Mouse (Mus musculus) urinary bladder, postnatal 25 days (tissue): ENCODE results near the gene Cpa5.
A peak's percentile ranks its signal among the peaks of the same experiment; 100 is the strongest.

ENCODE experiments used
- DNase-seq: peaks from one replicate; pipeline ENCODE4 v3.0.0; 2022; ENCODE audit warnings: low spot score

The Cpa5 gene

DNA sequence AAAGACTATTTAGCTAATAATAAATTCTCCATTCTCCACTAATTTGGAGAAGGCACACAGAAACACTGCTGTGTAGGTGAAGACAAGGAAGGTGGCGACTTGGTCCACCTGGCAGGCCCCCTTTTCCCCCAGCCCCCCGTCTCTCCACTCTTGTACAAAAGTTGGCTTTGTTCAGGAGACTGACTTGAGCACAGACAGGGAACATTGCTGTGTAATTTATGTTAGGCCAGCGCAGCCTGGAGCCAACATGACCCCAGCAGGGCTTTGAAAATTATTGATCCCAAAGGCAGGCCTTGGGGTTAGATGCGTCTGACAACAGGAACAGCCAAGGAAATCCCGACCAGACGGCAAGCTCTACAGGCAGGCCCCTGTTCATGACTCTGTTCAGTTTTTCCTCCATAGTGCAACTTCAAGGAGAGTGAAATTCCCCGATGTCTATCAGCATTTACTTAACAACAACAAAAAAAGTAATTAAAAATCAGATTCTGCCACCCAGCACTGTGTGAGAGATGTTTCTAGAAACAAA lies 6.4 kb upstream of the Cpa5 start:
- DNase-seq: no peak

DNA sequence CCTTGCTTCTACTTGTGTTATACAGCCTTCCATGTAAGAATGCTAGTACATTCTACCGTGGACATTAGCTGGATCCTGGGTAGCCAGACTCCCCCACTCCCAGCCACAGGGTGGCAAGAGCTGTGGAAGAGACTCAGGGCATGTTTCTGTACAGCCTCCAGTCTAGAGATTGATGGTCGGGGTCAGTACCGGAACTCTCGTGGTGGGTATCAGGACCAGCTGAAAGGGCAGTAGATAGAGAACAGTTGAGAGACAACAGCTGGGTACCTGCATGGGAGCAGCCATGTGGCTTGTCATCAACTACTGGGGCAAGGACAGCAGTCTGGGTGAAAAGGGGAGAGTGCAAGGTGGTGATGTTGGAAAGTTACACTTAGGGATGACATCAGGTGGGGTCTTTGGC lies 5.7 kb upstream of the Cpa5 start:
- DNase-seq: no peak

DNA sequence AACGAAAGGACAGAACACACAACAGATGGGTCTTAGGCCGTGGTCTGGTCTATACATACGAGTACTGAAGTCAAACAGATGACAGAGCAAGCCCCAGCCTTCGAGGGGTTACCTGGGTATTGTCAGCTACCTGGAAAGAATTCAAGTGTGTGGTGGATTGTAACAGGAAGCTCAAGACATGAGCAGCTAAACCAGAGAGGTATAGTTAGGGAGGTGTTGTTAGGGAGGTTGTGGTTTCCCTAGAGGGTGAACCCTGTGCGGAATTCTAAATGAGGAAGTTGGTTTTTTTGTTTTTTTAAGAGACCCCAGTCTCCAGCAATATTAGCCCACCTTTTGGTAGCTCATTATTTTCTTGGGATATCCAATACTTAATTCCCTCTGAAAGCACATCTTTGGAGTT lies 5.1 kb upstream of the Cpa5 start:
- no peak for DNase-seq

DNA sequence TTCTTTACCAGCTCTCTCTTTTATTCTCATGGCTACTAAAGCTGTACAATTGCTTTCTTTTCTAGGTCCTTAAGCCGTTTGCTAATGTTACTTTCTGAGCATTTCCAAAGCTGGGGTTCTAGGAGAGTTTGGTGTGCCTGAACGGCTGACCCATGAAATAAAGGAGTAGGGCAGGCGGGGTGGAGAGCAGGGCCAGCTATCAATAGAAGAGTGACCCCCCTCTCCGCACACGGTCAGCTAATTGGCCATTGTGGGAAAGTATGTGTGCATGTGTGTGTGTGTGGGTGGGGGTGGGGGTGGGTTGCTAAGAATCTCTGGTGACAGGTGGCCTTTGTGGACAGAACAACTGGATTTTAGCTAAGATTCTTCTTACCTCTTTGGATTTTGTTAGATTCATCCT lies 402 bp downstream of the Cpa5 start:
- DNase-seq: no peak

DNA sequence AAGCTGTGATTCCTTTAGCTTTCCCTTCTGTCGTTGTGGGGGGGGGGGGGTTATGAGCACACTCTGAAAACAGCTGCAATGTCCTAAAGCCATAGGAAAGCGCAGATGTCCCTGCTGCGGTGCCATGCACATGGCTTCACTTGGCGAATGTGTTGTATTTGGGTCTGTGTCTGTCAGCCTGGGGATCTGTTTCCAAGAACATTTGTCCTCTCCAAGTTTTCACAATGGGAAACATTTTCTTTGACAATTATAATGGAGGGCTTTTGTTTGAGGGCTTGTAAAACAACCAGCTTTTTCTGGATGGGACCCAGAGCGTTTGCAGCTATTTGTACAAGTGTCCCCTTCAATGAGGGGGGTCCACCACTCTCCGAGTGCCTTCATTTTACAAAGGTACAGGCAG lies 3.4 kb downstream of the Cpa5 start:
- no peak for DNase-seq

DNA sequence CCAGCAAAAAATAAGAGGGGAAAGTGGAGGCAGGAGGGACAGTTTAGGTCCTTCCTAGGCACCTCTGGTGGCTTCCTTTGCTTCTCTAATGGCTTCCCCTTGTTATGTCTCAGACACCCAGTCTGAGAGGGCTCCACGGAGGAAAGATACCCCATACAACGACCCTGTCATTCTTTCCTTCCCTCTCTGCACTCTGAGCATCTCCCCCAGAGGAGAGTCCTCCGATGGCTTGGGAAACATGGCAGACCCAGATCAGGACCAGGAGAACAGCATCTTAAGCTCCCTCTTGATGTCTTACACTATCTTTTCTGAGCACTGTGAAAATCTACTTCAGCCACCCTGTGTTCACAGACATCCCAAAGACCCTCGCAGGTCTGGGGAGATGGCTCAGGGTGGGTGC lies 4.9 kb downstream of the Cpa5 start:
- no peak for DNase-seq

DNA sequence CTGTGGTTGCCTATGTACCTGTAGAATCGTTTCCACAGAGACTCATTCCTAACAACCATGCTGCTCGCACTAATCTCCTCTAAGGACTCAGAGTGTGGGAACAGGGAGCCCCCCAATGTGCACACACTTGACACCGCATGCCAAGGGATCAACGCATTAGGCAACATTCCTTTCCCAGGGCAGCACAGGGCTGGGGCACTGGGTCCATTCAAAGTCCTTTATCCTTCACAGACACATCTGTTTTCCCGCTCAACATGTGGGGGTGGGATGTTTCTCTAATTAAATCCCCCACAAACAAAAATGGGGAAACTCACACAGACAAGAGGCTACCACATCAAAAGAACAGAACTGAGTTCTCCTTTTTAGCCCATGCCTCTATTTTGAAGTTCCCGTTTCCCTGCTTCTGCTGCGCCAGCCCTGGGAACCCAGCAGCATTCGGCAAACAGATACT lies 5.7 kb downstream of the Cpa5 start:
- no peak for DNase-seq

DNA sequence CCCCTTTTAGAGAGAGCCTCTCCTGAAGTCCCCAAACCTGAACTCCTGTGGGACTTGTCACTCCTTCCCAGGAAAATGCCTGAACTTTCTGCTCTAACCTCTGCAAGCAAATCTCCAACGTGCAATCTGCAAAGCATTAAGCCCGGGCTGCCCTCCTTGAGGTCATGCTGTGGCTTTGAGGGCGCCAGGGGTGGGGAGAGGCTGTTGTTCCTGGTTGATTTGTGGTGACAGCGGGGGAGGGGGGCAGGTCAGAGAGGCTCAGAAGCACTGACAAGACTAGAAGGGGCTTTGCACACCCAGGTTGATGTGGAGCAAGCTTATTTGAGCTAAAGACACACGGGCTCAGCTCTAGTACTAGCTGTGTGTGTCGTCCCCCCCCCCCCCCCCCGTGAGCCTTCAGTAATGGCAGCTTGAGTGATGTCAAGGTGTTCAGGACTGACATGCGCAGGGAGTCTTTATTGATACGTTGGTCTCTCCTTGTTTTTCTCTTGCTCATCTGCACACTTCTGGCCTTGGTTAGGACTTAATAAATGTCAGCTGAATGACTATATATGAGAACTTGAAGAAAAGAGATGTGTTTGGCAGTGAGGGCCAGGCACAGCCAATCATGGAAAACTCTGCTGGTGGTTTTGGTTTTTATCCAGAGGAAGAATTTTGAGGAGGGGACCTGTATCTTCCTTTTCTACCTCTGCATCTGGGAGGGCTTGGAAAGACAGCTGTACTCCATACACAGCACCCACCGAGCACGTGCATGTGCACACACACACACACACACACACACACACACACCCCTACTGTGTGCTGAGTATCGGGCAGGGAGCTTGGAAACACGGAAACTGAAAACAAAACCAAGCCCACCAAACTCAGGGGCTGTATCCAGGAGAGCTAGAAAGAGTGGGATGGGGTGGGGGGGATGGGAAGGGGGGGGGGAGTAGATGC lies 6.5 kb downstream of the Cpa5 start:
- no peak for DNase-seq

DNA sequence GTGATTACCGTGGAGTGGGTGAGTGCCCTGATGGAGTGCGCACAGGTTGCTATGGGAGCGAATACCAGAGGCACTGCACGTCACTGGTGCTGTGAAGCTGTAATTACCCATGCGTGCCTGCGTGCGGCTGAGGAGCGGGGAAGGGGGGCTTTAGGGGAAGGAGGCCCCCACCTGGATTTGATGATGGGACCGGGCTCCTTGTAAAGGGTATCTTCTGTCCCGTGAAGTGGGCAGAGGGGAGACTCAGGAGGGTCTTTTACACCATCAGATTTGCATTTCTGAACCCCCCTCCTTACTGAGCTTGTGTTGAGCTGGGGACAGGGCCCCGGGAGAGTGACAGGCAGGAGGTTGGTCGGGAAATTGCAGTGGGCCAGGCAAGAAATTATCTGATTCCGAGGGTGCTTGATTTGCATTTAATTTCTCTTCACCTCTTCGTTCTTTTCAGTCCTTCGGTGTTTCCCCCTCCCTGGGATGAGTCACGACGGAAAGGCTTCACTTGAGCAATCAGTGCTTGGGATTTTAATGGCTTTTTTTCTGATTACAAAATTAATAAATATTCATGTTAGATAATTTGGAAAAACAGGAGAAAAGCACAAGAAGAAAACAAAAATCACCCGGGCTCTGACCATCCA lies 7.3 kb downstream of the Cpa5 start:
- no peak for DNase-seq

DNA sequence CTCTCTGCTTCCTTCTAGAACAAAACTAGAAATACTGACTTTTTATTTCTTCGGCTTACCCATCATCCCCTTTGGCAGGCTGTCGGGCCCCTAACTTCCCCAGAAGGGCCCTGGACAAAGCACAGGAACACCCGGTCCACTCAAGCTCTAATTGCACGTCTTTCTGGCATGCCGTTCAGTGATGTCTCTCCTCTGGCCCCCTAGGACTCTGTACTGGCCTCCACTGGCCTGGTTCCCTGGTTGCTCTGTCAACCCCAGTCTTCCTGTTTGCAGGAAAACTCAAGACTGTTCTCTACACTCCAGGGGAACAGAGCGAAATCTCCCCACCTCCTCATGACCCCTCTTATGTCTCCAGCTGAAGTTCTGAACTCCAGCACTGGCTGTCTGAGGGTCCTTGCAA lies 7.9 kb downstream of the Cpa5 start:
- DNase-seq: no peak

DNA sequence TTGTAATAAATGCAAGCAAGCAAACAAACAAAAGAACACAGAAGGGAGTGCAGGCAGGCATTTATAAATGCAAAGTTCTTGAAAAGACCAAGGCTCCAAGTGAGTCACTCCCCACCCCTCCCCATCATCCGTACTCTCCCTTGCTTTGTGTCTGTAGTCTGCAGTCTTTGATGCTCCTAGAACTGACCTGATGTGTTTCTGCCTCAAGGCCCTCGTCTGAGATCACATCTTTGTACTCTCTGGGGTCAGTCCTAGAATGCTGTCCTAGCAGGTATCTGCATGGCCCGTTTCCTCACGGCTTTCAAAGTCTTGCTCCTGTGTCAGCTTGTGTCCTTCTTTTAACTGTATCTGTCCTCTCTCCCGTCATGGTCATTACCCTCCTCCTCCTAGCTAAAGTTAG lies 8.8 kb downstream of the Cpa5 start:
- DNase-seq: no peak

DNA sequence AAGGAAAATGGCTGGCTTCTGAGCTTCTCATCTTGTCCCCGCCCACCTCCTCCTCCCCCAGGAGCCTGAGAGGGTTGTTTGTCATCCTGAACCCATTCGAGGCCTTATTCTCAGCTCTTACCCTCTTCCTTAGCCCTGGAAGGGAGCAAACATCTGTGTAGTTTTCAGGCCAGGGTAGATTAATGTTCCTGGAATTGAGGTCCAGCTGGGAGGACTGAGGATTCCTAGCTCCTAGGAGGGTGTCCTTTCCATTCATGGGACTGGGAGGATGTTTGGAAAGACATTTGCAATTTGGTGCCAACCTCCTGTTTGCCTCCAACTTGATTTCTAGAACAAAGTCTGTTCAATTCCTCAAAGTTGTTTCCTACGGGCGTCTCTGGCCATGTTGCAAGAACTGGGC lies 9.8 kb downstream of the Cpa5 start:
- DNase-seq: no peak

DNA sequence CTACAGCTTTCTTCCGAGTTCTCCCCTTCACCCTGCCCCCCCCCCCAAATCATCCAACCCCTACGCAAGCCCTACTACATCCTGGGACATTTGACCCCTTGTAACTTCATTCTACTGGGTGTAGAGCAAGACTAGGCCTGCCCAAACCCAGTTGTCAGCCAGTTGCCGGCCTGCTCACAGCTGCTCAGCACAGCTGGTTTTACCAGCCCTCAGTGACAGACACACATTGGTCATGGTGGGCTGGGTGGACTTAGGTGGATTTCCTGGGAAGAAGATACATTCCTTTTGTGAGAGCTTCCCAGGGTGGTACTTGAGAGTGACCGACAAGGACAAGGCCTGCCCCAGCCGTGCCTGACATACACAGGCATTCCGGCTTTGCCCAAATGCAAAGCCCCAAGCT lies 10.2 kb downstream of the Cpa5 start:
- no peak for DNase-seq

DNA sequence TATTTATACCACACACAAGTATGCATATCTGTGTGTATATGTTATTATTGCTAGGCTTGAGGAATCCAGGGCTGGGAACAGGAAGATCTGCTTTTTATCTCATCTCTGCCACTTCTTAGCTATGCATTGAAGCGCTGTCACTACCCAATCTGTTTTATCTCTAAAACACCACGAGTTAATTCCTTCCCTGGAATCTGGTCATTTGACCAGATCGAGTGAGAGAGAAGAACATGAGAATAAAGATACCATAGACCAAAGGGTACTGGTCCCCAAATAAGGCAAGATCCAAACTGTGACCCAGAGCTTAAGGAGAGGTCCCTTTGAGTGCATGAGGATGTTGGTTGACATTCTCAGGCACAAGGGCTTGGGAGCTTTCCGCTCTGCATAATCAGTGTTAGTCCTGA lies 11.2 kb downstream of the Cpa5 start:
- no peak for DNase-seq

DNA sequence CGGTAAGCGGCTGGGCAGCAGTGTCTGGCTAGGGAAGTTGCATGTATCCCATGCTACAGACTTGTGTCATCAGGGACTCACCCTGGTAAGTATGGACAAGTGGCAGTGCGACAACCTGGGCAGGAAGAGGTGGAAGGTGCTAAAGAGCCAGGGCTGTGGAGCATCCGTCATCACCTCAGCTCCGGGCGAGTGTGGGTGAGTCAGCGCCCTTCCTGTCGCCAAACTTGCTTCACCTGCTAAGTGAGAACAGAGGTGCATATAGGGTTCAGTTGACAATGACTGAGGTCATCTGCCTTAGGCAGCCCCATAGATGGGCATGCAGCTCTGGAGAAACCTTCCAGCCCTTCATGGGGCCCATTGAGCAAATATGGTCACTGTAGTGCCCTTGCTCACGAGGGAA lies 14.0 kb downstream of the Cpa5 start:
- peak; percentile 12 for DNase-seq

DNA sequence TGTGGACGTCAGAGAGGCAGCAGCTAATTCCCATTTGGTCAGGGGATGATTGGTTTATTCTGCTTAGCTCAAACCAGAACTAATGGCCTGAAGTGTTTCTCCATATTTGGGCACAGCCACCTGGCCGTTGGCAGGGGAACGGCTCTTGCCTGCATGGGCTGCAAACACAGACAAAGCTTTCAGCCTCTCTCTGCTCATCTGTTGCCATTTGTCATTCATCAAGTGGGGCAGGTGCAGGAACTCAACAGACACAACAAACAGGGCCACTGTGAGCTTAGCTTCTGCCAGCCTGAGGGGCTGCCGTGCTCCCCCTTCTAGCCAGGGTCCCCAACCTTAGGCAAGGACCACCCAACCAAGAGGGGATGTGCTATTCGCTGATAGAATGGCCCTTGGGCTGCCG lies 17.3 kb downstream of the Cpa5 start:
- DNase-seq: no peak

DNA sequence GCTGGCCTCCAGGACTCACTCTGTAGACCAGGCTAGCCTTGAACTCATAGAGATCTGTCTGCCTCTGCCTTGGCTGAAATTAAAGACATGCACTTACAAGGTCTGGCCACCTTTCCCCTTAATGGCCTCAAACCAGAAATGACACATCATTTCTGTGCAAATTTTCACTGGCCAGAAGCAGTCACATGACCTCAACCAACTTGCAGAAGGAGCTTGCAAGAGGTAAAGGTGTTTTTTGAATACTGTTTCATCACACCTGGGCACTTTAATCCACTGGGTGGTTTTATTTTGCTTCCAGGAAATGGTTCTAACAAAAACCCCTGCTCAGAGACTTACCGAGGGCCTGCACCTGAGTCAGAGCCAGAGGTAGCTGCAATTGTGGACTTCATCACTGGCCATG lies 19.2 kb downstream of the Cpa5 start:
- no peak for DNase-seq

DNA sequence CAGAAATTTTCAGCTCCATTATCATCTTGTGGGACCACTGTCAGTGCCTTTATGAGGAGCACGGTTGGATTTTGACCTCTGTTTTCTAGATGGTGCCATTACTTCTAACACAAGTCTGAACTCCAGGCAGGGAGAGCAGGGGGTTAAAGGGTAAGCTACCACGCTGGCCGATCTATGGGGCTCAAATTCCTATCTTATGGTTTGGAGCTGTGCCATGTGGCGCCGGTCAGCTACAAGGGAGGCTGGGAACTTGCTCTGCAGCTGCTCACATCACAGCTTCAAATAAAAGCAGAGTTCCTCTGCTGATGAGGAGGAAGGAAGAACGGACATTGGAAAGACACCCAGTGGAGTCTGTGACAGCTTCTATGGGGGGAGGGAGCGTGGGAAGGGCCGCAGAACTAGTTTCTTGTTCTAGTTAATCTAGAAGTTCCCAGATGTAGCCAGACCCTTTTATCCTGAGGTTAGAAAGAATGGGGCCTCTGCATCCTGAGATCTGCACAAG lies 24.6 kb downstream of the Cpa5 start:
- DNase-seq: no peak

DNA sequence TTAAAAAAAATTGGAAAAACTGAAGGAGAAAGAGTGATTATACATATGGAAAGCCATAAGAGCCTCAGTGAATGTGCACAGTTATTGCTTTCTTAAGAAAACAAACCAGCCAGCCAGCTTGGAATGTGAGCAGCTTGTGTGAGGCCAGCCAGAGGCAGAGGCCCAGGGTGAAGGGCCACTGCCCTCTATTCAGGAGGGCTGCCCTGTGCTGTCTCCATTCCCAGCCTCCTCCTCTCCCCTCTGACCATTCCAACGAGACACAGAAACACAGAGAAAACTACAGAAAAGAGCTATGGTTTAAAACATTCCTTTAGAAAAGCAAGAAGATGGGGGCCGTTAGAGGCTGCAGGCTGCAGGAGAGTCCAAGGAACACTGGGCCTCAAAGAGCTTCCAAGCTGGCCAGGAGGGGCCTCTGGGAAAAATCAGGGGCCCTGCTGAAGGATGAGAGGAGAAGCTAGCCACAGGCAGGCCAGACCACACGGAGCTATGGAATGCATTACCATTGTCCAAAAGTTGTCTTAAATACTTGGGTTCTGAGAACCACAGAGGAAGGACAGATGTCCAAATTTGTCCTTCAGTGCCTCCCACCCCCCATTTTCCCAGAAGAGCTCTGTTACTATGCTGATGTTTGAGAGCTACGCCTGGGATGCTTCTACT lies 25.5 kb downstream of the Cpa5 start:
- no peak for DNase-seq

DNA sequence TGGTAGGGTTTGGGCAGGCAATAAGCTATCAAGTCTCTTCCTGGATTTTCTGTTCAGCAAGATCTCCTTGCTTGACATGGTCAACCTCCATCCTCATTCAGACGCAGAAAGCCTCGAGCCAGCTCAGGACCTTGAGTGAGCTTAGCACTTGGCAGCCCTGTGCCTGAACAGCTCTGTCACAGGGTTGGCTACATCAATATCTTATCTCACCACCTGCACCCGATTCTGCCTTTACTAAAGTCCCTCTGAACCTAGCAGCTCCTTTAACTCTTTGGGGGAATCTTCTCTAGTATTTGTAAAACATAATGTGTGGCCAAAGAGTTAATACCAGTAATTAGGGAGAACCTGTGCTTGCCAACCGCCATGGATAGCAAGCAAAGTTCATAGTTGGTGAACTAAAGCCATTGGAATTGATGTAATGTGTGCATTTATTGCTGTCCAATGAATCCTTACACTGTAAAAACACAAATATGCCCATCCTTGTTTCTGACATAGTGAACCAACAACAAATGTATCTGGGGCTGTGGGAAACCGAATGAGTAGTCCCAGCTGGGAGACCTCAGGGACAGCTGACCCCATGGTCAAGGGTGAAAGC lies 28.0 kb downstream of the Cpa5 start, which contains the start of gene Cpa1:
Gene Cpa1, plus strand, starts transcription at position 545 of the 595 bp plus-strand sequence.
- DNase-seq: no peak

DNA sequence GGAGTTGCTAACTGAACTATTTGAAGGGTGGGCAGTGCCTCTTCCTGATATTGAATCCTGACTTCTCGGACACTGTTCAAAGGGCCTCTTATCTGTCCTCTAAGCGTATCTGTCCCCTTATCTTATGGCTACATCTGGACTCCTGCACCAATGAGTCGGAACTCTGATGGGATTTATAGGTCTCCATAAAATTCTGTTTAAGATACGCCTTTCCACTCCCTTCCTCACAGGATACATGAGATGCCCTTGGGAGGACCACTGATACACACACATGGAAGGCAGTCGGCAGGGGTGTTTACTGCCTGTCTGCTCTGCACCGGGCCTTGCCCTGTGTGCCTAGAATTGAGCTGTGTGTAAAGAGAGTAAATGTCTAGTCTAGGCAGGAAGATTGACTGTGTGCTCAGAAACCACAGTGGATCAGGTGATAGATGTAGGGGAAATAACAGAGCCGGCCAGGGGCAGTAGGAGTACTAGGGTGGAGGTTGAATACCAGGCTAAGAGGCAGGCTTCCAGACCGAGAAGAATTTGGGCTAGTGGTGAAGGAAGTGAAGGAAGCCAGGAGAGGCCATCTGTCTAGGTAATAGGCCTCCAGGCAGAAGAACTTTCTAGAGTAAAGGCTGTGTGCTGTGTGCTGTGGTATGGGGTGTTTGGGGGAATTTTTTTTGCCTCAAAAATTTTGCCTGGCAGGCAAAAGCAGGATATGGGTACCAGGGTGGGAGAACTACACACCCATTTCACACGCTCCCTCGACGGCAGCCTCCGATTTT lies 33.1 kb downstream of the Cpa5 start:
- no peak for DNase-seq
